Mouse (Mus musculus) frontal cortex, adult 2 months (tissue): ENCODE measurements around the gene Ppp1r12b. TPM values are rescaled to one million over a fixed set of nuclear protein-coding genes. Genes with fewer than 3 reads are reported as not detected.

Experiments
- DNase-seq, 2 experiments: peaks; one replicate each; pipeline ENCODE4 v3.0.0; 2022; ENCODE audit warnings: low spot score in 1 of 2; ENCODE audit errors: extremely low spot score in 1 of 2
- polyA plus RNA-seq: library from polyadenylated mRNA; depleted of rRNA; stranded (reverse); fragments of >200 nt; gene quantifications from 2 replicates; pipeline ENCODE4 v1.2.3, GENCODE M21; 2012; rRNA removed

Ppp1r12b gene
- polyA plus RNA-seq = 62.4 and 64.8 TPM in 2 replicates

DNA sequence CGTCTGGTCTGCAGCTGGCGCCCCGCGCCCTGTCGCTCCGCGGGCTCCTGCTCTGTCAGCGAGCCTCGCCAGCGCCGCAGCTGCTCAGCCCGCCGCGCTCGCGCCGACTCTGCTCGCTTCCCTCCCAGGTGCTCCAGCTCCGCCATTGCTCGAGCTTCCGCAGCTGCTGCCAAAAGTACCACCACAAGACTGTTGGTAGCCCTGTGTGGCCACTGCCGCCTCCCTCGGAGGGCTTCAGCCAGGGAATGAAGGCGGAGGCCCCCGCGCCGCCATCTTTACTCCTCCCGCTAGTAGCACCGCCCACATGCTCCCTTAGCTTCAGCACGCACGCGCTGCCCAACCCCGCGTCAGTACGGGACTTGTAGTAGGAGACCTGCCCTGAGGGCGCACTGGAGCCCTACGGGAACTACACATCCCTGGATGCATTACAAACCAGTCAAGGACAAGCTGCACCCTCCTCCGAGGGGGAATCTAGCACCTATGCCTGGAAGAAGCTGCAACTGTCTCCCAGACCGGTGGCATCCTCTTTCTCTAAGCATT is at the start of gene Ppp1r12b:
Gene Ppp1r12b, minus strand, starts transcription at position 306 of the 540 bp plus-strand sequence.
- peak; percentile 98 to 99 for DNase-seq

DNA sequence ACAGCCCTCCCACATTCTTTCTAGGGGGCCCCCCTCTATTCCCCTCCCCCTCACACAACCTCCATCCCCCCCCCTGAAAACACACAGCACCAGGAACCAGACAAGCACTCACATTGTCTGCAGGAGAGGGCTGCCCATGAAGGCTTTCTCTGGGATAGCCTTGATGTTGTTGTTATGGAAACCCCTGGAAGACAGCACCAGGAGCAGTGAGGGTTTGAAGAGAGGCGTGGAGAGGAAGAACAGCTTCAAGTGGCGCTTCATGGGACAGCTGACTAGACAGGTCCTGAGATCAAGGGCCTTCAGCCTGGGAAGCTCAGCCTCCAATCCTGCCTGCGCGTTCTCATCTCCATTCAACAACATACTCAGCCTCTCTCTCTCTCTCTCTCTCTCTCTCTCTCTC is 47.6 kb upstream of the Ppp1r12b start:
- no peak for DNase-seq

DNA sequence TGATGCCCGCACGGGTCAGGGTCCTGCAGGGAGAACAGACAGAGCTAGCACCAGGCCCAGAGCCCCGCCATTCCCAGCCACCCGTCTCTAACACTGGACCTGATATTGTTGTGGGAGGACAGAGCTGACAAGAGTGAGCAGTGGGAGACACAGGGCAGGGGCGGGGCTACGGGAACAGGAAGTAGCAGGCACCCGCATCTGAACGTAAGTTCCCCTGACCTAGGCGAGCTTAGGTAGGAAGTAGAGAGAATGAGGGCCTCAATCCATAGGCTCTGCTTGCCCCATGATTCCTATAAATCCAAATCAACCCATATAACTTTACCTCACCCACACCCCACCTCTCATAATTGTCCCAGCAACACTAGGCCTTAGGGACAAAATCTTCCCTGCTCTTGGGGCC is 44.8 kb upstream of the Ppp1r12b start:
- DNase-seq = no peak

DNA sequence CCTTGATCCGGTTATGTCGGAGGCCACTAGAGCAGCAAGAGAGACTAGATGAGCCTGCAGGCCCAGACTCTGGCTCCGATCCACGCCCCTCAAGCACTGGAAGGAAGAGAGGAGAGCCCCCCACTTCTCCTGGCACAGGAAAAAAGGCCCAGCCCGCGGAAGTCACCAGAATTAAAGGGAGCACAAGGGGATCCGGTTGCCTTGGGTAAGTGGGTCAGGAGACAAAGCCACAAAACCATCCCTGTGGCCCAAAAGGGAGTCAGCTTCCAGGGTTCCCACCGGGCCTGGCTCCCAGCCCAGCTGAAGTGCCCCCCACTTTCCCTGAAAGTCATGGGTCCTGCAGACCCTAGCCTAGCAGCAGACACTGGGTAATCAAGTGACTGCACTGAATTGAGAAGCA is 42.5 kb upstream of the Ppp1r12b start:
- no peak for DNase-seq

DNA sequence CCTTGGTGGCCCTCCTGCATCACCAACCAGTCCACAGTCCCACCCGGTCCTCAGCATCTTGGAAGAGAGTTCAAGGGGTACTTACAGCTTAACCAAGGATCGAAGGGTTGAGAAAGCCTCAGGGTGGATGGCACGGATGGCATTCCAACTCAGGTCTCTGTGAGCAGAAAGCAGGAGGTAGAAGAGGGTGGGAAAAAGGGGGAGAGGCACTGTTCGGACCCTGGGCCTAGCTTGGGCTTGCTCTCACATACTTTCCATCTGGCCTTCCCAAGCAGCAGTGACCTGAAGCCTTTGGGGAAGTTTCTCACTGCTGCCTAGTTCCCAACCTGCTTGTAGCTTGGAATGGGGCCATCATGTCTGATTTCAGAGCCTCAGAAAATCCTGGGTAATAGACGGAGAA is 41.8 kb upstream of the Ppp1r12b start:
- DNase-seq = no peak

DNA sequence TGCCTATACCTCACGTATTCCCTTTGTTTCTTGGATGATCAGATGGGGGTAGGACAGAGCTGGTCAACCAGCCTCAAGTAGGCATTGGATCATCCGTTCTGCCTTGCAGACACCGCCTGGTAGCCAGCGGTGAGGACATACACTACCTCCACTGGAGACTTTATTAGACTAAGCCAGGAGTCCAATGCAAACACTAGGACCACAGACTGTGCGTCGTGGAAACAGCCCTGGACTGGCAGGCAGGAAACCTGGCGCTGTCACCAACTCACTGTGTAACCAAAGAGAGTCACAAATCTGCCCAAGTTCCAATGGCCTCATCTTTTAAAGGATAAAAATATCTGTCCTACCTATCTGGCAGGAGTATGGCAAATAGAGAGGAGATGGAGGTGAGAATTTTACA is 40.7 kb upstream of the Ppp1r12b start:
- no peak for DNase-seq

DNA sequence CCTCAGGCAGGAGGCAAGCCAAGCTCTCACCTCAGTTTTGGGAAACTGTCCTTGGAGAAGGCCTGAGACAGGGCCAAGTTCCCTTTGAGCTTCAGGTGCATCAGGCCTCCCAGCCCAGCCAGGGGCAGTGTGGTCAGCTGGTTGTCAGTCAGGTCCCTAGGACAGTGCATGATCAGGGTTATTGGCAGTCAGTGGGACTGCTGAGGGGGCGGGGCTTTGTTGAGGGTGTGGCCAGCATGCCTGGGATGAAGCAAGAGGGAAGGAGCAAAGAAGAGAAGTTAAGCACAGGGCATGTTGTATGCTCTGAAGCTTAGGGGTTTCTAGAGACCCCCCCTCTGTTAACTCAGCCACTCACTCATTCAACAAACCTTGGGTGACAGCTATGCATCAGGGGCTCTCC is 40.2 kb upstream of the Ppp1r12b start:
- no peak for DNase-seq

DNA sequence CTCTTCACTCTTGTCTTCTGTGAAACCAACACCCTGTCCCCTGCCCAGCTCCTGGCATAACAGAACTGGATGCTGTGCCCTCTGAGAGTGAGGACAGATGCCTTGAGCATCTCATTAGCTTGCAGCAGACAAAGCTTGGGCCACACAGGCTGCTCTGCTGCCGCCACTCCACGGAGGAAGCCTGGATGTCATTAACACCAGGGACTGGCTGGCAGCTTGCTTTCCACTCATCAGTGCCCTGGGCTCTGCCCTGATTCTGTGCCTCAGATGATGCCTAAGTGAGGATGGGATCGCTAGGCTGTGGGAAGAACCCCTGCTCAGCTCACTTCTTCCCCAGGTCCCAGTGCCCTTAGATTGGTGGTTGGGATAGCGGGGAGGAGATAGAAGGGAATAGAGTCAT is 39.7 kb upstream of the Ppp1r12b start:
- no peak for DNase-seq

DNA sequence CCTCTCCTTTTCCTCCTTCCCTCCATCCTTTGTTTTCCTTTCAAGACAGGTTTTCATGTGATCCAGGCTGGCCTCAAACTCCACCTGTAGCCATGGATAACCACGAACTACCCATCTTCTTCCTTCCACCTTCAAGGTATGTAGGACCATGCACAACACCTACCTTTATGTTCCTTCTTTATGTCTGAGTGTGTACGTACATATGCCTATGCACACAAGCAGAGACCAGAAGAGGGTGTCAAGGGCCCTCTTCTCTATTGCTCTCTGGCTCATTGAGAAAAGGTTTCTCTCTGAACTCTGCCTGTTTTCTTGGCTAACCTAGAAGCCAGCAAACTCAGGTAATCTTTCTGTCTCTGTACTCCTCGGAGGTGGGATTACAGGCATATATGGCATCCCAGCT is 39.0 kb upstream of the Ppp1r12b start:
- DNase-seq = no peak

DNA sequence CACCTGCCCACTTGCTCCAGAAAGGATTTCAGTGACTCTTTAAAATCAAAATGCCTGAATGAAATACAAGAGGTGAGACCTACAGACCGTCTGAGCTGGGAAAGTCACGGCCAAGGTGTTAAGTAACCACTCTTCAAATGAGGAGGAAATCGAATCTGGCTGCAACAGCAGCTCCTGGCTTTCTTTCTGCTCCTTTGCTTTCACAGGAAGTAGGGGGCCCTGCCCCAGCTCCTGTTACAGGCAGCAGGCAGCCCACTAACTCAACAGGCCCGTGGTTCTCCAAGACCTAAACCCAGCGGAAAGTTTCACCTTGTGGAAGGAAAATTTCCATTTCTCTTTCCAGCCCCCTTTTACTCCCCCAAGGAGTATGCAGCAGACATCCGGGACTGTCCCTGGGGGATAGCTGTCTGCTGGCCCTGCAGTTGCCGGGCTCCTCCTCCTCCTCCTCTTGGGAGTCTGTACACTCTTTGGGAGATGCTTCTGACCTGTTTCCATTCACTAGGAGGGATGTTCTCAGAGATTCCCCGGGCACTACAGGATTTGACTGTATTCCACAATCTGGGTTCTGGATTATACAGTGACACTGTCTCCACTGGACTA is 36.4 kb upstream of the Ppp1r12b start:
- no peak for DNase-seq

DNA sequence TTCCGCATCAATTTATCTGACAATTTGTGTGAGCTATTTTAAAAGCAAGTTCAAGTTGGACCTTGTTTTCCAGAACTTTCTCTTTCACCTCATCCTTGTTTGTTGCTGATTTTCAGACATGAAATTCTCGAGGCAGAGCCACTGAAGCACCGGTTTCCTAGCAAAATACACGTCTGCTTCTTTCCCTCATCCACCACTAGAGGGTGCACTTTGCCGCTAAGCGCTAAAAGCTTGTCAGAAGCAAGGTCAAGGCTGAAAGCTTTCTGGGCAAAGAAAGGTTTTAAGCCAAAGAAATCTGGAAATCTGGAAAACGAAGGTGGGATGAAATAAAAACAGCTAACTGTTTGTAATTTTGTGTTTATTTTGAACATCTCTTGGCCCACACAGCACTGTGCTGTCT is 33.6 kb upstream of the Ppp1r12b start:
- DNase-seq = peak; percentile 58 to 95

DNA sequence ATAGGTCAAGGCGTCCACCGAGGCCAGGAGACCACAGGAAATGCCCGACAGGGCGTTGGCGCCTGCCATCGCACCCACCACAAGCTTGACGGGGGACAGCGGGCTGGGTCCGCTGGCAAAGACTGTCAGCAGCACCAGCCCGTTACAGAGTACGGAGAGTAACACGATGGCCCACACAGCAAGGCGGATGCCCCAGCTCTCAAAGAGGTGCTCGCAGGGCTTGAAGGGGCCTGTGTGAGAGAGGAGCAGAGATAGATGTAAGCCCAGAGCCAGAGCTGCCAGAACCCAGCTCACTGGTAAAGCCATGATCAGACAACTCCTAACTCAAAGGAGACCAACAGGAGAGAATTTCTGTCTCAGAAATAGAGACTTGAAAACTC is 32.2 kb upstream of the Ppp1r12b start:
- no peak for DNase-seq

DNA sequence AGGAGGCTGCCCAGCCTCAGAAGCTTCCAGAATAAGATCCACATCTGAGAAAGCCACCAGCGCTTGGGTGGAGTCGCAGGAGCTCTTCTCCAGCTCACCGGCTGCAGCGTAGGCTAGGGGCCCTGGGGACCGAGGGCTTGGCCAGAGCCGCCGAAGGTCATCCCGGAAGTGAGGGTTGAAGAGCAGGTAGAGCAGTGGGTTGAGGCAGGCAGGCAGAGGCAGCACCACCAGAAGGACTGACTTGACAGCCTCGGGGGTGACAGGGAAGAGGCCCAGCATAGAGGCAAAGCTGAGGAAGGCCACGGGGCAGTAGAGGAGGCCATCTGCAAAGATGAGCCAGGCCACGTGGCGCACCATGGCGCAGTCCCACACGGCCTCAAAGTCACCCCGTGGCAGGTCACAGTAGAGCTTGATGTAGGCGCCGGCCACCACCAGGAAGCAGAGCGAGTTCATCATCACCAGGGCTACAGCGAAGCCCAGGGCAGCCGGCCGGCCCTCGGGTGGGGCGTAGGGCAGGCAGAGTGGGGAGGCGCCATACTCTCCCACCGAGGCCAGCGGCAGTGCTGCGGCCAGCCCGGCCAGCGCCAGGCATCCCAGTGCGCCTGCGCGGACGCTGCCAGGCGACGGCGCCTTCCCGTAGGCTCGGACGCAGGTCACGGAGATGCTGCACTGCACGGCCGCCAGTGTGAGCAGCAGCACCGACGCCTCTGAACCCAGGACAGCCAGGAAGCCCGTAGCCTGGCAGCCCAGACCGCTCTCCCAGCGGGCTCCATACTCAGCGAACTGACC is 31.6 kb upstream of the Ppp1r12b start:
- DNase-seq = peak in 1 of 2 experiments; percentile 60

DNA sequence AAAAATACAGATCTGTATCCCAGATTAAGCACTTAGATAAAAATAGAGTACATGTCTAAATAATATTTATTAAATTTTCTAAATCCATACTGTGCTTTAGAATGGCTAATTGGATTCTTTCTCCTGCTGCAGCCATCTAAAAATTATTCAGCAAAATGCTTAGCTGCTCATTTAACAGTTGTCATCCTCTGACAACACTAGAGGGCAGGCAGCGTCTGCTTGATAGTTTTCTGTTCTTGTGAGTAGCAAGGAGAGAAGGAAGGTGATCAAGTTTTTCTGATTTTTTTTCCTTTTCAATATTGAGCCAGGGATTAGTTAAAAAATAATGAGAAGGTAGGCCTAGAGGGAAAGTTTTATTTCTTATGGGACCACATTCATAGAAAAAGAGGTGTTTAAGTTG is 17.2 kb upstream of the Ppp1r12b start:
- DNase-seq = peak in 1 of 2 experiments; percentile 60

DNA sequence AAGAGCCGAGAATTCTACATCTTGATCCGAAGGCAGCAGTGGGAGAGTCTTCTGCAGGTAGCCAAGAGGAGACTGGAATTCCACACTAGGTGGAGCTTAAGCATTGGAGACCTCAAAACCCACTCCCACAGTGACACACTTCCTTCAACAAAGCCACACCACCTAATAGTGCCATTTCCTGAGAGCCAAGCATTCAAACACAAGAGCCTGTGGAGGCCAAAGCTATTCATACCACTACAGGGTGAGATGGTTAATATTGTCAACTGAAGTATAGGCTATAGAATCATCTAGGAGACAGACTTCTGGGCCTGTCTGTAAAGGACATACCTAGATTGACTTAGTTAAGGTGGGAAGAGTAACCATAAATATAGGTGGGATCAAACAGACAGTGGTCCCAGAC is 9.7 kb upstream of the Ppp1r12b start:
- DNase-seq = no peak

DNA sequence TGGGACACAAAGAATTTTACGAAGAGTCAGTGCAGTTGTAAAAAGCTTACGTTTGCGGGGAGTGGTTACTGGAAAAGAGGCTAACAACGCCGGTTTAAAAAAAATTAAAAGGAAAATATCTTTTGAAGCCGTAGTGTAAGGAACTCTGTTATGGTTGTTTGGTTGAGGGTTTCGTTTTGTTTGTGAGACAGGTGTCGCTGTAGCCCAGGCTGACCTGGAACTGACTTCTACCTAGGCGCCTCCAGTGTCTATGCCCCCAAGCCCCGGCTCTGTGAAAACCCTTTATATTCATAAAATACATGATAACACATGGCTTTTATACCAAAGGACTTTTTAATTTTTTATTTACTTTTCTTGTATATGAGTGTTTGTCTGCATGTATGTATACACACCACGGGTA is 7.1 kb upstream of the Ppp1r12b start:
- DNase-seq = no peak

DNA sequence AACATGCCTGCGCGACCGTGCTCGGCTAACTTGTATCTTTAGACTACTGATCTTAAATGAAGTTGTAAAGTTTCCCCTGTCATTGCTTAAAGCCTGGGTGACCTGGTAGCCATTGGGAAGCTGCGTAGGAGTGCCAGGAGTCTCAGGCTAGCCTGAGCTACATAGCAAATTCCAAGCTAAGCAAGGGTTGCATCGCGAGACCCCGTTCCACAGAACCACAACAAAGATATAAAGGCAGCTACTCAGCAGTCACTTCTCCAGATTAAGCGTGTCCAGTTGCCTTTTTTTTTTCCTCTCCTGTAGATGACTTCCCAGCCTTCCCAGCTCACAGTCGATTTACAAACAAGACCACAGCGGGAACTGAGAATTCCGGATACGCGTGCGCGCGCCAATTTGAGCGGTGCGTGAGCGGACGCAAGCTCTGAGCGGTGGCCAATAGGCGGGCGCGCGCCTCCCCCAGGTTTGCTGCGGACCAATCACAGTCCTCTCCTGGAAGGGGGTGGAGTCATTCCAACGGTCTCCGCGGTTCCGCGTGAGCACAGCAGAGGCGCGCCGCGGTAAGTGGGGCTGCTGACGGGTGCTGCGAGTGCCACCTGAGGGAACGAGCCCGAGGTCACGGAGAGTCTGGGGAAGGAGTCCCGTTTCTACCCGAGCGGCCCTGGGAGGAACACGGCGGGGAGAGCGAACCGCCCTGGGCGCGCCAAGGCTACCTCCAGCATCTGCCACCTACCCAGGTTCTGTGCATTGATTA is 6.5 kb upstream of the Ppp1r12b start, which contains the start of gene Ube2t:
Gene Ube2t, plus strand, starts transcription at position 513 of the 751 bp plus-strand sequence.
- DNase-seq = peak; percentile 89 to 96

DNA sequence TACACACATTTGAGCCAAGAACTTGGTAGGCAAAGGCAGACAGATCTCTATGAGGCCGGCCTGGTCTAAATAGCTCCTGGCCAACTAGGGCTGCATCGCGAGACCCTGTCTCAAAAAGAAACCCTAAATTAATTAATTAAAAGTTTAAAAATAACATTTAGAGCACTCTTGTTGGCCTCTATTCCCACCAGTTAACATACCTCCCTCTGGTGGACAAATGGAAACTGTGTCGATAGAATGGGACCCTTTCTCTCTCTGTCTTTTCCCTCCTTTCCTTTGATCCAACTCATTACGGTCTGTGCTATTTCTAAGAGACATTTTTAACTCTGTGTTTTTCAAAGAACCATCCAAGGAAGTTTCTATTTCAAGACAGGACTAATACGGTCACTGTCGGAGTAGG is 4.9 kb upstream of the Ppp1r12b start:
- DNase-seq = no peak

DNA sequence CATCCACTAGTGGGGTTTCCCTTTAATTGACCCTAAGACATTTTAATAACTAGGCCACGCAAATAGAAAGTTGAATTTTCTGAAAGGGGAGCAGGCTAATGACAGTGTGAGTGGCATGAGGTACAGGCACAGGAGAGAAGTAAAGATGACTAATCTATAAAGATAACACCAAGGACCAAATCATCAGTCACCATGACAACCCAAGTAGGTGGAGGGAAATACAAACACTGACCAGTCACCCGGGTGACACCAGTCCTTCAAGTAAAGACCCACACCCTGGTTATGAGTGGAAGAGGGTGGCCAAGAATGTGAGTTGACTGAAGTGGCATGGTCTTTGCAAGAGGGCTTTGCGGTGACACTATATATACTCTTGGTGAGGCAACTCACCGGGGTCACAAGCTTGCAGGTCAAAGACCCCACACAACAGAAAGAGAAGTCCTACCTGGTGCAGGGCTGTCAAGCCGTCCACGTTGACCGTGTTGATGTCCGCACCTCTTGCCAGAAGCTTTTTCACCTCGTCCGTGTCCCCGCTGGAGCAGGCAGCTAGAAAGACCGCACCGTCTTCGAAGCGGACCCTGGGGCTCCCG is 599 bp downstream of the Ppp1r12b start:
- peak; percentile 11 for DNase-seq

DNA sequence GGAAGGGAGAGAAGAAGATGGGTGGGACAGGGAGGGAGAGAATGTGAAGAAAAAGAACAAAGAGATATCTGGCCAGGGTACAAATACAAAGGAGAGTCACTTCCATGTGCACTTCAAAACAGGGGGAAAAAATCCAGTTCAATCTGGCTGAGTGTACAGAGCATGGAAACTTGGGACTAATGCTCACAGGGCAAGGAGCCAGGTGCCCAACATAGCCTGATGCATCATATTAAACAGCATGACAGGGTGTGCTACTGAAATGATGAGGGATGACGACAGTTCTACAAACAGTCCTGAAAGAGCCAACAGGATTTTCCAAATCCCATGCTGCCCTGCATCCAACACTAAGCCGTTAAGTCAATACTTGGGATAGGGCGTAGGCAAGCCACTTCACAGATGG is 5.8 kb downstream of the Ppp1r12b start:
- no peak for DNase-seq

DNA sequence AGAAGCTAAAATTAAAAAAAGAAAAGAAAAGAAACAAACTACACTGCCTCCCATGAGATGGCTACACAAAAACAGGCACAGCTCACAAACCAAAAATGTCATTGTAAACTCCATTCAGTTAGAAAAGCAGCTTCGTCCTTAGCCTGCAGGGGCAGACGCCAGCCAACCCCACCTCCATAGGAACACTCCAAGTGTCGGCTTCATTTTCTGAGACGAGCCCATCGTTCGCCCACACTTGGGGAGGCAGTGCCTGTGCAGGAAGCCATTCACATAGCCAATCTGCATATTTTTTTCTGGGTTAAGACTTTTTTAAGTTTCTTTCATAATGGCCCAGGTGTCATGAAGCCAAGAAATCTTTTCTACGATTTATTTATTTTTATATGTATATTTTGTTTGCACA is 8.2 kb downstream of the Ppp1r12b start:
- peak in 1 of 2 experiments; percentile 27 for DNase-seq
